Mouse (Mus musculus) kidney, adult 2 months (tissue): ENCODE measurements at regions not wholly inside any gene's neighbourhood (a gene's known extent, or its start where the extent isn't known, plus 50 kb on each side); places are given as distances from the start of the nearest gene placed in this dataset.

Experiments used
- CTCF ChIP-seq: fragments of 200-500 bp; conservative IDR thresholded peaks from 2 replicates; pipeline ENCODE4 v1.5.1; 2011; ENCODE audit warnings: low read depth, mild to moderate bottlenecking, control low read depth, low read length, moderate library complexity, mixed read lengths; ENCODE audit not compliant: insufficient read depth, insufficient read length
- POLR2A ChIP-seq: fragments of 200-500 bp; IDR thresholded peaks from one replicate; pipeline ENCODE4 v1.6.1; 2011; ENCODE audit warnings: low read depth, low read length, control low read depth

DNA sequence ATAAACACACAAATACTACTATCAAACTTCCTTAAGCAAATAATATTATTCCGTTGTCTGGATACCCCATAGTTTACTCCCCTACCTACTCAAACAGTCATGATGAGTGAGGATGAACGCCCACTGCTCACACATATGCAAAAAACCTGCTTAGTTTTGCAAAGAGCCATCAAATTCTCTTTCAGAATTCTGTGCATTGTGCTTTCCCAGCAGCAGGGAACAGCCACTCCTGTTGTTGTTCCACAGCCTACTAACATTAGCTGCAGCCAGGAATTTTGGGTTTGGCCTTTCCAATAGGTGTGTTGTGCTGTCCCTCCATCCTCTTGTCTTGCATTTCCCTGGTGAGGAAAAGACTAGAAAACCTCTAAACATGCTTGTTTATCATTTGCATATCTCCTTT lies 120.1 kb upstream of the Dhrs4 start:
- no peak for TF ChIP-seq CTCF
- no peak for TF ChIP-seq POLR2A
